Mouse (Mus musculus): ENCODE measurements around the gene Tmem164.
"Not testable (repeated sequence)": the region's sequence is repeated elsewhere in the genome, so short reads cannot be mapped to it uniquely, and the experiment has no call there.

Gene Tmem164

GRCm38 (mm10) chrX:142681056-142681615 is at the start of gene Tmem164:
Gene Tmem164 (plus strand): TSS chrX:142681406.
- DNase-seq (ENCODE audit: low spot score in 2 of 2): peak; percentile 66 to 72

GRCm38 (mm10) chrX:142632990-142633389 is 48.2 kb upstream of the Tmem164 start:
- DNase-seq (ENCODE audit: low spot score in 2 of 2): not testable (repeated sequence)

GRCm38 (mm10) chrX:142647202-142647601 is 34.0 kb upstream of the Tmem164 start:
- no peak for DNase-seq (ENCODE audit: low spot score in 2 of 2)

- no peak for DNase-seq (ENCODE audit: low spot score in 2 of 2)
These were observed 31.0 kb upstream of the Tmem164 start for GRCm38 (mm10) chrX:142650117-142650764.

- DNase-seq (ENCODE audit: low spot score in 2 of 2): no peak
These were observed 16.3 kb upstream of the Tmem164 start for GRCm38 (mm10) chrX:142664704-142665422.

GRCm38 (mm10) chrX:142665423-142665805 is 15.8 kb upstream of the Tmem164 start:
- DNase-seq (ENCODE audit: low spot score in 2 of 2): no peak

GRCm38 (mm10) chrX:142669312-142670091 is 11.7 kb upstream of the Tmem164 start:
- DNase-seq (ENCODE audit: low spot score in 2 of 2): no peak

GRCm38 (mm10) chrX:142670121-142670520 is 11.1 kb upstream of the Tmem164 start:
- DNase-seq (ENCODE audit: low spot score in 2 of 2): no peak

- DNase-seq (ENCODE audit: low spot score in 2 of 2): no peak
These were observed 10.1 kb upstream of the Tmem164 start for GRCm38 (mm10) chrX:142671141-142671540.

GRCm38 (mm10) chrX:142672701-142673100 is 8.5 kb upstream of the Tmem164 start:
- no peak for DNase-seq (ENCODE audit: low spot score in 2 of 2)

- DNase-seq (ENCODE audit: low spot score in 2 of 2): no peak
These were observed 4.0 kb upstream of the Tmem164 start for GRCm38 (mm10) chrX:142677193-142677592.

- peak in 1 of 2 experiments; percentile 8 for DNase-seq (ENCODE audit: low spot score in 2 of 2)
These were observed 2.4 kb upstream of the Tmem164 start for GRCm38 (mm10) chrX:142678499-142679474.

GRCm38 (mm10) chrX:142679502-142680250 is 1.5 kb upstream of the Tmem164 start:
- DNase-seq (ENCODE audit: low spot score in 2 of 2): no peak

- no peak for DNase-seq (ENCODE audit: low spot score in 2 of 2)
These were observed 683 bp upstream of the Tmem164 start for GRCm38 (mm10) chrX:142680391-142681055.

GRCm38 (mm10) chrX:142681616-142682141 is 473 bp downstream of the Tmem164 start:
- no peak for DNase-seq (ENCODE audit: low spot score in 2 of 2)

- DNase-seq (ENCODE audit: low spot score in 2 of 2): peak in 1 of 2 experiments; percentile 32
These were observed 1.1 kb downstream of the Tmem164 start for GRCm38 (mm10) chrX:142682176-142682820.

- DNase-seq (ENCODE audit: low spot score in 2 of 2): no peak
These were observed 1.8 kb downstream of the Tmem164 start for GRCm38 (mm10) chrX:142682990-142683389.

- no peak for DNase-seq (ENCODE audit: low spot score in 2 of 2)
These were observed 3.5 kb downstream of the Tmem164 start for GRCm38 (mm10) chrX:142684674-142685073.

GRCm38 (mm10) chrX:142685676-142686075 is 4.5 kb downstream of the Tmem164 start:
- DNase-seq (ENCODE audit: low spot score in 2 of 2): no peak

Data from thymus, postnatal 10 days (tissue).